Mouse (Mus musculus) myocyte (in vitro differentiated cells): Measurements from ENCODE around the gene Gm2001.
"Not testable (repeated sequence)": the region's sequence is repeated elsewhere in the genome, so short reads cannot be mapped to it uniquely, and the experiment has no call there.

Source experiments
- E2F4 ChIP-seq: IDR thresholded peaks from one replicate; pipeline ENCODE4 v1.6.1; 2011; ENCODE audit warnings: mild to moderate bottlenecking, control low read depth, moderate library complexity; ENCODE audit not compliant: insufficient read depth
- TCF12 ChIP-seq: IDR thresholded peaks from one replicate; pipeline ENCODE4 v1.6.1; 2011; ENCODE audit warnings: mild to moderate bottlenecking, control low read depth; ENCODE audit not compliant: poor library complexity, insufficient read depth, severe bottlenecking

DNA sequence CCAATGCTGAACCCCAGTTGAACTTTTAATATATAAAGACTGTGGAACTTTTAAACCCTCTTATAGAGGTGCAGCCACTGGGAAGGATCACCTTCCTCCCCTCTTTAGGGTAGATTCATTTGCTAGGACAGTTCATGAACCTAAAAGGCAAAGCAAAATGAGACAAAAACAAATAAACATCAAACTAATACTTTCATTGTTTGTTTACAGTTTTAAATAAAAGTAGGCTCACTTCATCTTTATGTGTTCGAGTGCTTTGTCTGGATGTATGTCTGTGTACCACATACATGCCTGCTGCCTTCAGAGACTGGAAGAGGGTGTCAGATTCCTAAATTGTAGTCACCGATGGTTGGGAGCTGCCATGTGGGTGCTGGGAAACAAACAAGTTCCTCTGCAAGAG, at the start of gene Gm2001:
- TF ChIP-seq TCF12, E2F4: not testable (repeated sequence)
